Mouse (Mus musculus) liver, embryonic 14.5 days (tissue): ENCODE measurements around the gene Adssl1. TPM values are rescaled to one million over a fixed set of nuclear protein-coding genes. Genes with fewer than 3 reads are reported as not detected.

Experiments used
- ATAC-seq: fragments of 200-750 bp; cut with Nextera tagmentation; 2 replicates; pipeline ENCODE4 v1.8.0; 2017; ENCODE audit warnings: moderate number of reproducible peaks, mild to moderate bottlenecking, moderate library complexity; ENCODE audit not compliant: insufficient read depth
- DNase-seq, 3 experiments: peaks; one replicate each; pipeline ENCODE4 v3.0.0-alpha.2; 2012 to 2013; ENCODE audit warnings: low read depth in 3 of 3, low spot score in 3 of 3
- H3K27ac ChIP-seq: fragments of 300-500 bp; sonication (generic); 2 replicates; pipeline ENCODE4 v1.5.1; 2014; ENCODE audit warnings: moderate library complexity, mild to moderate bottlenecking, control low read depth, inconsistent platforms
- H3K27me3 ChIP-seq: fragments of 300-500 bp; sonication (generic); 2 replicates; pipeline ENCODE4 v1.6.1; 2014; ENCODE audit warnings: mild to moderate bottlenecking, low read length, moderate library complexity; ENCODE audit not compliant: control insufficient read depth, insufficient read depth
- H3K36me3 ChIP-seq: fragments of 300-500 bp; sonication (generic); replicated peaks from 2 replicates; pipeline ENCODE4 v1.6.1; 2014; ENCODE audit warnings: low read depth; ENCODE audit not compliant: control insufficient read depth, insufficient read depth
- H3K4me1 ChIP-seq, 2 experiments: fragments of 200-500 bp in 1 of 2; fragments of 300-500 bp in 1 of 2; sonication (generic) in 1 of 2; replicated peaks; 2 replicates each; pipeline ENCODE4 v1.6.1; 2012 to 2014; ENCODE audit warnings: antibody characterized with exemption in 1 of 2, inconsistent platforms in 1 of 2, low read length in 1 of 2; ENCODE audit not compliant: control insufficient read depth in 2 of 2, insufficient read depth in 2 of 2
- H3K4me2 ChIP-seq: fragments of 300-500 bp; sonication (generic); 2 replicates; pipeline ENCODE4 v1.6.1; 2014; ENCODE audit warnings: low read depth, mild to moderate bottlenecking, control low read depth, moderate library complexity
- H3K4me3 ChIP-seq, 2 experiments: fragments of 200-500 bp in 1 of 2; fragments of 300-500 bp in 1 of 2; sonication (generic) in 1 of 2; 2 replicates each; pipeline ENCODE4 v1.5.1; 2012 to 2014; ENCODE audit warnings: low read depth in 2 of 2, low read length in 2 of 2, mild to moderate bottlenecking in 2 of 2, control low read depth in 1 of 2, inconsistent platforms in 1 of 2, moderate library complexity in 1 of 2; ENCODE audit not compliant: insufficient read depth in 1 of 2
- H3K9ac ChIP-seq: fragments of 300-500 bp; sonication (generic); replicated peaks from 2 replicates; pipeline ENCODE4 v1.6.1; 2014; ENCODE audit warnings: mild to moderate bottlenecking, control low read depth, moderate library complexity
- H3K9me3 ChIP-seq: fragments of 300-500 bp; sonication (generic); 2 replicates; pipeline ENCODE4 v1.6.1; 2016; ENCODE audit warnings: low read length, mixed read lengths; ENCODE audit not compliant: control insufficient read depth
- CTCF ChIP-seq: IDR thresholded peaks from 2 replicates; pipeline ENCODE4 v1.5.1; 2016; ENCODE audit warnings: antibody characterized with exemption, low read depth, control low read depth
- EP300 ChIP-seq: IDR thresholded peaks from 2 replicates; pipeline ENCODE4 v1.6.1; 2016; ENCODE audit warnings: antibody characterized with exemption, low read depth
- WGBS: fragments of 180-500 bp; shearing (Covaris S2); extraction: QIAGEN DNeasy Blood & Tissue Kit; methylation state at CpG from one replicate; pipeline ENCODE4 v1.1.7; 2014; ENCODE audit not compliant: insufficient replicate concordance; 5-methylcytosine and 5-hydroxymethylcytosine counted together
- polyA plus RNA-seq, 2 experiments: library from polyadenylated mRNA; depleted of rRNA in 1 of 2; stranded (reverse) in 1 of 2; unstranded in 1 of 2; fragments of >200 nt; fragmentation: Nextera tagmentation in 1 of 2; extraction: Ambion mirVana in 1 of 2; gene quantifications; 2 replicates each; pipeline versions ENCODE4 v1.2.1 to v1.2.3; 2012 to 2014

Gene Adssl1
- polyA plus RNA-seq (2012; rRNA removed) = 3.7 and 5.4 TPM in 2 replicates
- polyA plus RNA-seq (2014; fragmentation: Nextera tagmentation; extraction: Ambion mirVana) = 7.6 and 8.5 TPM in 2 replicates

- TF ChIP-seq CTCF (no peak), EP300 (no peak)
- H3K4me3 ChIP-seq = peak within 1 kb of the TSS; percentile 36 to 53
- WGBS = under 1% methylated on average over 55 of the region's 56 CpGs
- ATAC-seq (peak; percentile 53), DNase-seq (no peak)
- peak within 1 kb of the TSS; percentile 37 for H3K9ac ChIP-seq
- no peaks in the 10 kb centered on the region; the same call in none of the 2 replicates for H3K27me3 ChIP-seq
- H3K4me2 ChIP-seq = peak within 1 kb of the TSS; percentile 75
- H3K27ac ChIP-seq = no peak within 1 kb of the TSS
- no peaks in the 10 kb centered on the region for H3K9me3 ChIP-seq
- no peaks in the 10 kb centered on the region for H3K36me3 ChIP-seq
- H3K4me1 ChIP-seq = peaks cover 5 to 14% of the 10 kb centered on the region in 2 experiments; a peak in 2 of 4 replicates
These were observed at the start of gene Adssl1 for GRCm38 (mm10) chr12:112619686-112620353. Gene Adssl1 (plus strand): TSS chr12:112620045.

DNA sequence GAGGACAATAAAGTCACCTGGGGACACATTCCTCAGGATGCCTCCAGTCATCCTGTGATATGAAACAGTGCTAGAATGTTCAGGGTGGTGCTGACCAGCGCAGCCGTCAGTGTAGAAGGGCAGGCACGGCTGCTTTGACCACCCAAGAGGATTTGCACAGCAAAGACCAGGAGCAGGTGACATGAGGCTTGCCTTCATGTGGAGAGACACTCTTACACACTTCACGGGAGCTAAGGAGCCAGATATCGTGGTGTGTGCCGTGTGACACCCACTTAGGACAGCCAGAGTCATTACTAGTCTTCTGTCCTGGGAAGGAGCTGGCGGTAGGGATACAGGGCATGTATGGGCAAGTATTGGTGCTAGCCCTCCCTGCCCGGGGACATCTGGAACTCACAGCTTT, 49.7 kb upstream of the Adssl1 start:
- 69% methylated on average over 8 of the region's 8 CpGs for WGBS
- H3K9me3 ChIP-seq = no peaks in the 10 kb centered on the region
- H3K4me3 ChIP-seq = no peak overlapping the region
- H3K9ac ChIP-seq = no peak overlapping the region
- ATAC-seq (no peak), DNase-seq (no peak)
- no peaks in the 10 kb centered on the region for H3K36me3 ChIP-seq
- no peaks in the 10 kb centered on the region for H3K4me1 ChIP-seq
- no peak overlapping the region for H3K27ac ChIP-seq
- H3K27me3 ChIP-seq = no peaks in the 10 kb centered on the region
- TF ChIP-seq EP300 (no peak), CTCF (no peak)
- no peak overlapping the region for H3K4me2 ChIP-seq

- no peak for TF ChIP-seq EP300
- peak; percentile 34; the same call in 1 of the 2 replicates for TF ChIP-seq CTCF
- Histone ChIP-seq H3K4me1 (0 out of 4 replicates have a peak, but pooled peaks cover 0 to 3% of the 10 kb centered on the region in 2 experiments), H3K4me2 (no peak overlapping the region), H3K27ac (no peak overlapping the region), H3K9ac (no peak overlapping the region), H3K36me3 (no peaks in the 10 kb centered on the region), H3K9me3 (no peaks in the 10 kb centered on the region), H3K4me3 (no peak overlapping the region), H3K27me3 (no peaks in the 10 kb centered on the region)
- WGBS = 51% methylated on average over 6 of the region's 6 CpGs
- ATAC-seq = no peak
- DNase-seq = no peak
These were observed 48.8 kb upstream of the Adssl1 start for GRCm38 (mm10) chr12:112571064-112571463.

DNA sequence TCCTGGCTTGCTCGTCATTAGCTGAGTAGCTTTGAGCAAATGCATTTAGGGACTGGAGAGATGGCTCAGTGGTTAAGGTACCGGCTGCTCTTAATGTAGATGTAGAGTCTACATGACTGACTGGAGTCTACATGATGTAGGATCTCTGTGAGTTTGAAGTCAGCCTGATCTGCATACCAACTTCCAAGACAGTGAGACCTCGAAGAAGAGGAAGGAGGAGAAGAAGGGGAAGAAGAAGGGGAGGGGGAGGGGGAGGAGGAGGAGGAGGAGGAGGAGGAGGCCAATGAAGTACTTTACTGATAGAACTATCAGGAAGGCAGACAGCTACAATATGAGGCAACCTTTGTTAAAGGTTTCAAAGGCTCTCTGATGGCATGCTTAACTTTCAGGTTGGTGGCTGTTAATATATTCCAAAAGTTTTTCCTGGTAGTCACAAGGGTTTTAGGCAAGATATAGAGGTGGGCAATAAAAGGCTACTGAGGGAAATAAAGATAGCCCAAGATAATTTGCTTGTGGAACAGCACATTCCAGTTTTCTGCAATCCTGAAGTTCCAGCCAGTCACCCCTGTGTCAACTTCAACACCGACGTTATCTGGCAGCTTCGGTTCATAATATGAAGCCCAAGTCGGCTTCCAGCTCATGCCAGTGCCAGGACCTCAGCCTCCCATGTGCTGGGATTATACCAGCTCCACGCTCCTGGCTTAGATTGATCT, 44.4 kb upstream of the Adssl1 start:
- WGBS = 53% methylated on average over 8 of the region's 8 CpGs
- TF ChIP-seq CTCF (no peak), EP300 (no peak)
- H3K27ac ChIP-seq = no peak overlapping the region

GRCm38 (mm10) chr12:112576341-112576740, 43.5 kb upstream of the Adssl1 start:
- no peaks in the 10 kb centered on the region for H3K36me3 ChIP-seq
- WGBS = 15% methylated on average over 6 of the region's 6 CpGs
- no peak for ATAC-seq
- no peak for DNase-seq
- H3K27me3 ChIP-seq = no peaks in the 10 kb centered on the region
- no peak for TF ChIP-seq CTCF
- TF ChIP-seq EP300 = no peak
- no peak overlapping the region for H3K4me3 ChIP-seq
- H3K9ac ChIP-seq = no peak overlapping the region
- no peak overlapping the region for H3K4me2 ChIP-seq
- peaks cover 0 to 27% of the 10 kb centered on the region in 2 experiments; a peak in 2 of 4 replicates for H3K4me1 ChIP-seq
- no peak overlapping the region for H3K27ac ChIP-seq
- no peaks in the 10 kb centered on the region for H3K9me3 ChIP-seq

More for the DNA sequence above, 44.4 kb upstream of the Adssl1 start:
- no peaks in the 10 kb centered on the region for H3K27me3 ChIP-seq
- no peak overlapping the region for H3K4me3 ChIP-seq
- no peak for ATAC-seq
- H3K9me3 ChIP-seq = no peaks in the 10 kb centered on the region
- DNase-seq = no peak
- no peak overlapping the region for H3K9ac ChIP-seq
- no peaks in the 10 kb centered on the region for H3K36me3 ChIP-seq
- H3K4me1 ChIP-seq = peaks cover 0 to 20% of the 10 kb centered on the region in 2 experiments; a peak in 2 of 4 replicates
- no peak overlapping the region for H3K4me2 ChIP-seq
